Mouse (Mus musculus) stomach, embryonic 15.5 days (tissue): ENCODE measurements around the gene Fam189a1. TPM values are rescaled to one million over a fixed set of nuclear protein-coding genes. Genes with fewer than 3 reads are reported as not detected.

Source experiments
- ATAC-seq: fragments of 200-750 bp; cut with Nextera tagmentation; 2 replicates; pipeline ENCODE4 v1.8.0; 2017; ENCODE audit warnings: low read depth, moderate number of reproducible peaks, moderate TSS enrichment; ENCODE audit not compliant: insufficient read depth, low FRiP score
- H3K27ac ChIP-seq: fragments of 300-500 bp; sonication (generic); 2 replicates; pipeline ENCODE4 v1.5.1; 2015; ENCODE audit warnings: mild to moderate bottlenecking, inconsistent platforms
- H3K27me3 ChIP-seq: fragments of 300-500 bp; sonication (generic); replicated peaks from 2 replicates; pipeline ENCODE4 v1.6.1; 2015; ENCODE audit warnings: inconsistent platforms
- H3K36me3 ChIP-seq: fragments of 300-500 bp; sonication (generic); 2 replicates; pipeline ENCODE4 v1.6.1; 2015; ENCODE audit warnings: inconsistent platforms
- H3K4me1 ChIP-seq: fragments of 300-500 bp; sonication (generic); 2 replicates; pipeline ENCODE4 v1.6.1; 2015; ENCODE audit warnings: inconsistent platforms
- H3K4me2 ChIP-seq: fragments of 300-500 bp; sonication (generic); 2 replicates; pipeline ENCODE4 v1.6.1; 2015; ENCODE audit warnings: mild to moderate bottlenecking, inconsistent platforms
- H3K4me3 ChIP-seq: fragments of 300-500 bp; sonication (generic); replicated peaks from 2 replicates; pipeline ENCODE4 v1.5.1; 2015; ENCODE audit warnings: inconsistent platforms
- H3K9ac ChIP-seq: fragments of 300-500 bp; sonication (generic); 2 replicates; pipeline ENCODE4 v1.6.1; 2015; ENCODE audit warnings: inconsistent platforms
- H3K9me3 ChIP-seq: fragments of 300-500 bp; sonication (generic); 2 replicates; pipeline ENCODE4 v1.6.1; 2016; ENCODE audit warnings: inconsistent platforms
- WGBS: fragments of 180-500 bp; shearing (Covaris S2); methylation state at CpG from one replicate; pipeline ENCODE4 v1.1.7; 2015; 5-methylcytosine and 5-hydroxymethylcytosine counted together
- polyA plus RNA-seq: library from polyadenylated mRNA; unstranded; fragments of >200 nt; fragmentation: Nextera tagmentation; extraction: Ambion mirVana; gene quantifications from 2 replicates; pipeline ENCODE4 v1.2.1, GENCODE M21; 2015

Gene Fam189a1
- polyA plus RNA-seq, 1 experiment from 2014 or later, result 0.74 TPM

GRCm38 (mm10) chr7:65097708-65098107 lies 58.7 kb downstream of the Fam189a1 start:
- Histone ChIP-seq H3K9ac (no peak overlapping the region), H3K27me3 (no peaks in the 10 kb centered on the region), H3K36me3 (no peaks in the 10 kb centered on the region), H3K4me3 (no peak overlapping the region), H3K4me2 (no peak overlapping the region), H3K4me1 (no peaks in the 10 kb centered on the region), H3K27ac (no peak overlapping the region), H3K9me3 (no peaks in the 10 kb centered on the region)
- ATAC-seq, result no peak
- 85% methylated on average over 14 of the region's 14 CpGs for WGBS

GRCm38 (mm10) chr7:65095631-65096107 lies 60.7 kb downstream of the Fam189a1 start:
- no peak overlapping the region for H3K4me2 ChIP-seq
- H3K4me1 ChIP-seq, result no peaks in the 10 kb centered on the region
- WGBS, result 49% methylated on average over 5 of the region's 5 CpGs
- no peaks in the 10 kb centered on the region for H3K9me3 ChIP-seq
- no peak overlapping the region for H3K4me3 ChIP-seq
- no peak for ATAC-seq
- no peaks in the 10 kb centered on the region for H3K36me3 ChIP-seq
- no peaks in the 10 kb centered on the region for H3K27me3 ChIP-seq
- H3K9ac ChIP-seq, result no peak overlapping the region
- H3K27ac ChIP-seq, result no peak overlapping the region

DNA sequence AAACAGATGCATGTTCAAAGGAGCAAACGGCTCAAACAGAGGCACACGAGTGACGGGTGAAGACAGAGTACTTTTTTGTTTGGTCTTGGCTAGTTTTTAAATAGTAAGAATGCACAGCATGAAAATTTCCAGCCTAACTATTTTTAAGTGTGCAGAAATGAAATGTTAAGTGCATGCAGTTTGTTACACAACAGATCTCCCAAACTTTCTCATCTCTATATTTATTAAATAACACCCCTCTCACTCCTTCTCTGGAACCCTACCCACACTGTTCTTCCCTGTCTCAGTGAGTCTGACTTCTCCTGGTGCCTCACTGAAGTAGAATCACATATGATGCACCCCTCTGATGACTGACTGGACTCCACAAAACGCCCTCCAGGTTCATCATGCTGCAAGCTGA lies 63.1 kb downstream of the Fam189a1 start:
- 72% methylated on average over 4 of the region's 4 CpGs for WGBS
- H3K4me1 ChIP-seq, result no peaks in the 10 kb centered on the region
- no peaks in the 10 kb centered on the region for H3K36me3 ChIP-seq
- H3K9me3 ChIP-seq, result no peaks in the 10 kb centered on the region
- no peak for ATAC-seq
- no peaks in the 10 kb centered on the region for H3K27me3 ChIP-seq
- H3K4me2 ChIP-seq, result no peak overlapping the region
- no peak overlapping the region for H3K9ac ChIP-seq
- no peak overlapping the region for H3K27ac ChIP-seq
- H3K4me3 ChIP-seq, result no peak overlapping the region

GRCm38 (mm10) chr7:65091486-65091885 lies 64.9 kb downstream of the Fam189a1 start:
- WGBS, result 80% methylated on average over 4 of the region's 4 CpGs
- H3K9me3 ChIP-seq, result no peaks in the 10 kb centered on the region
- ATAC-seq, result no peak
- no peaks in the 10 kb centered on the region for H3K4me1 ChIP-seq
- H3K36me3 ChIP-seq, result no peaks in the 10 kb centered on the region
- no peak overlapping the region for H3K27ac ChIP-seq
- no peak overlapping the region for H3K4me3 ChIP-seq
- H3K27me3 ChIP-seq, result no peaks in the 10 kb centered on the region
- no peak overlapping the region for H3K9ac ChIP-seq
- H3K4me2 ChIP-seq, result no peak overlapping the region

DNA sequence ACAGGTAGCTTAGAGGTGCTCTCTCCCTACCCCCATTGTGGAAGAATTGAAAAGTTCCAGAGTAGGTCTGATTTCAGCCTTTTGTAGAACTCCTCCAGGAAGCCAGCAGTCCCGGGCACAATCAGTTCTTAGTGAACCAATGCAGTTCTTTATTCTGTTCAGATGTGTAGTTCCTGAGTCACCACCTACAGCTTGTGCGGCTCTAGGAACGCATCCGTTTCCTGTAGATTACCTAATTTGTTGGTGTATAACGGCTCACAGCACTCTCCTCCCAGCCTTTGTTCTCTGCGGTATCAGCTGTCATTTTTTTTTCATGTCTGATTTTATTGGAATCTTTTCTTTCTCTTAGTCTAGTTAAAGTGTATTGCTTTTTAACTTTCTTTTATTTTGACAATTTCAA lies 70.4 kb downstream of the Fam189a1 start:
- Histone ChIP-seq H3K27me3 (no peaks in the 10 kb centered on the region), H3K9me3 (no peaks in the 10 kb centered on the region), H3K4me1 (no peaks in the 10 kb centered on the region), H3K27ac (no peak overlapping the region), H3K36me3 (no peaks in the 10 kb centered on the region), H3K4me2 (no peak overlapping the region), H3K4me3 (no peak overlapping the region), H3K9ac (no peak overlapping the region)
- ATAC-seq, result no peak
- WGBS, result 75% methylated on average over 6 of the region's 6 CpGs

GRCm38 (mm10) chr7:65082778-65083091 lies 73.6 kb downstream of the Fam189a1 start:
- Histone ChIP-seq H3K27ac (no peak overlapping the region), H3K4me1 (no peaks in the 10 kb centered on the region), H3K4me2 (no peak overlapping the region), H3K9me3 (no peaks in the 10 kb centered on the region), H3K9ac (no peak overlapping the region), H3K36me3 (no peaks in the 10 kb centered on the region), H3K27me3 (no peaks in the 10 kb centered on the region), H3K4me3 (no peak overlapping the region)
- ATAC-seq, result no peak
- WGBS, result 49% methylated on average over 3 of the region's 3 CpGs

DNA sequence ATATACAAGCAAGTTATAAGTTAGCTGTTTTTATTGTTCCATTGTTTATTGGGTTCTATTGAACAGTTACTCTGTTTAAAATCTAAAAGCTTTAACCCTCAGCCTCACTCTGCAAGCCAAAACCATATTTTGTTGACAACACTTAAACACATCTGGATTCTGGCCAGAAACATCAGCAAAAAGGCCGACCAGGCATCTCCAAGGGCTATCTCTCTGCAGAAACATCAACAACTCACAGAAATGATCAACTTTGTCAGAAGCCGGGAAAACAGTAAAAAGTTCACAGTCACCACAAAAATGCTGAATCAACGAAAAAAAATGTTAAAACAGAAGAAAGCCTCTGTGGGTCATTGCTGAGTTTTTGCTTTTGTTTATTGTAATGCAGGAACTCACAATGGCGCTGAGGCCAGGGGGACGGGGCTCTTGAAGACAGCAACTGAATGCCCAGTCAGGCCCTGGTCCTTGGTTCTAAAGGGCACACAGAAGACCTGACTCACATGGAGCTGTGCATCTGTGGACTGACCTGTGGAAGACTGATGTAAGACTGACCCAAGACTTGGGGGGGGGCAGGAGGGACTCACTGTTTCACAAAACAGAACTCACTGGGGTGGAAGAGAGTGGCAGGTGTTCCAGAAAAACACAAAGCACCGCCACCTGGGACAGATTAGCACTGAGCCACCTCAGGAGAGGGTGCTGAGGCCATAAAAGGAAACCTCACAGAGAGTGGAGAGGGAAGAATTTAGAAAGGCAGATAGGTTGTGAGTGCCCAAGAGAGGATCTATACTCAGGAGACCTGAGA lies 74.2 kb downstream of the Fam189a1 start:
- Histone ChIP-seq H3K4me1 (no peaks in the 10 kb centered on the region), H3K4me2 (no peak overlapping the region), H3K9ac (no peak overlapping the region), H3K4me3 (no peak overlapping the region), H3K9me3 (no peaks in the 10 kb centered on the region), H3K36me3 (no peaks in the 10 kb centered on the region), H3K27me3 (no peaks in the 10 kb centered on the region), H3K27ac (no peak overlapping the region)
- WGBS, result 37% methylated on average over 6 of the region's 6 CpGs
- no peak for ATAC-seq

GRCm38 (mm10) chr7:65076134-65076533 lies 80.2 kb downstream of the Fam189a1 start:
- Histone ChIP-seq H3K27ac (no peak overlapping the region), H3K9ac (no peak overlapping the region), H3K36me3 (no peaks in the 10 kb centered on the region), H3K4me2 (no peak overlapping the region), H3K9me3 (no peaks in the 10 kb centered on the region), H3K4me3 (no peak overlapping the region), H3K4me1 (no peaks in the 10 kb centered on the region), H3K27me3 (no peaks in the 10 kb centered on the region)
- no peak for ATAC-seq
- 83% methylated on average over 4 of the region's 4 CpGs for WGBS

- no peaks in the 10 kb centered on the region for H3K36me3 ChIP-seq
- WGBS, result 43% methylated on average over 9 of the region's 9 CpGs
- no peaks in the 10 kb centered on the region for H3K27me3 ChIP-seq
- no peak overlapping the region for H3K4me2 ChIP-seq
- no peak overlapping the region for H3K27ac ChIP-seq
- H3K9ac ChIP-seq, result no peak overlapping the region
- no peak for ATAC-seq
- no peak overlapping the region for H3K4me3 ChIP-seq
- H3K4me1 ChIP-seq, result no peaks in the 10 kb centered on the region
- no peaks in the 10 kb centered on the region for H3K9me3 ChIP-seq
Measured at GRCm38 (mm10) chr7:65074194-65074593, 82.2 kb downstream of the Fam189a1 start.

DNA sequence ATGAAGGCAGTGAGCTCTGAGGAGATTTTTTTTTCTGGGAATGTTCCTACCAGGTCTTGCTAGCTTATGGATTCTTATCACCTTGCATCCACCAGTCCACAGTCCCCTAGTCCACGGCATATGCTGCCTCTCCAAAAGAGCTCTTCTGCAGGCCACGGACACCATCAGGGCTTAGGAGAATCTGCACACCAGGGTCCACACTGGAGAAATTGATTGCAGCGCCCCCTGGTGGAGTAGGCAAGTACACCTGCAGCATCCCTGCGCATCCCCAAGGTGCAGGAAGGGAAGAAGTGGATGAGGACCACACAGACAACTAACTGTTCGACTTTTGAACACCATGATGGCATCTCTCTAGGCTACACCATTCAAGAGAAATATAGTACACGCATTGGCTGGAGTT lies 82.8 kb downstream of the Fam189a1 start:
- Histone ChIP-seq H3K9ac (no peak overlapping the region), H3K4me2 (no peak overlapping the region), H3K4me3 (no peak overlapping the region), H3K27ac (no peak overlapping the region), H3K9me3 (no peaks in the 10 kb centered on the region), H3K36me3 (no peaks in the 10 kb centered on the region), H3K27me3 (no peaks in the 10 kb centered on the region), H3K4me1 (no peaks in the 10 kb centered on the region)
- WGBS, result 32% methylated on average over 6 of the region's 6 CpGs
- no peak for ATAC-seq

DNA sequence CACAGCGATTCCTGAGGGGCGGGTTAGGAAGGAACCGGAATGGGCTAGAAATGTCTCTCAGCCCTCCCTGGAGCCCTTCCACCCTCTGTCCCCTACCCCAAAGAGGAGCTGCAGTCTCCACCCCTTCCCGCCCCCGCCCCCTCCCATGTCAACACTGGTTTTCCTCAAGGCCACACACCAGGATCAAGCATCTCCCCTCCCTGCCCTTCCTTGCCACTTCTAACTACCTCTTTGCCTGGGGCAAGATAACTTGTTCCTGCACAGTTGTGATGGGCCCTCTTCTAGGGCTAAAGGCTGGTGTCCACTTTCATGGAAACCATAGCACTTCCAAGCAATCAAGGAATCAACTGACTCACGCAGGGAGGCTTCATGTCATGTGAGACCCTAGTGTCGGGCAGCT lies 90.2 kb downstream of the Fam189a1 start:
- Histone ChIP-seq H3K4me1 (no peaks in the 10 kb centered on the region), H3K9ac (no peak overlapping the region), H3K27me3 (no peaks in the 10 kb centered on the region), H3K4me2 (no peak overlapping the region), H3K4me3 (no peak overlapping the region), H3K27ac (no peak overlapping the region), H3K36me3 (no peaks in the 10 kb centered on the region), H3K9me3 (no peaks in the 10 kb centered on the region)
- WGBS, result 79% methylated on average over 7 of the region's 7 CpGs
- ATAC-seq, result no peak

DNA sequence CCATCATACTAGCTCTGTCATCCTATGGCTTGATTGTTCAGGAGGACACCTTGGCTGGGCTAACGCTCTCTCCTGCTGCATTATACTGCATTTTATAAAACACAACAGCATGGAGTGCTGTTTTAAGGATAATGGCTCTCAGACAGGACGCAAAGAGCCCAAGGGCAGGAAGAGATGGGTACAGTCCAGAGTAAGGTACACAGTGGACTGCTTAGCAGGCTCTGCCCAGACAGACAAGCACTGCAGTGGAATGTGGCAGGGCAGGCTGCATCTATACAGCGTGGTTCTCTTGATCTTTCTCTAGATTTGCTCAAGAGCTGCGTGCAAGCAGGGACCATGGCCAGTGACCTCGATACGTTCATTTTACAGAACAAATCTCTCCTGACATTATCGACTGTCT lies 90.9 kb downstream of the Fam189a1 start:
- Histone ChIP-seq H3K9me3 (no peaks in the 10 kb centered on the region), H3K4me1 (no peaks in the 10 kb centered on the region), H3K9ac (no peak overlapping the region), H3K36me3 (no peaks in the 10 kb centered on the region), H3K4me3 (no peak overlapping the region), H3K4me2 (no peak overlapping the region), H3K27ac (no peak overlapping the region), H3K27me3 (no peaks in the 10 kb centered on the region)
- ATAC-seq, result no peak
- 77% methylated on average over 7 of the region's 7 CpGs for WGBS

DNA sequence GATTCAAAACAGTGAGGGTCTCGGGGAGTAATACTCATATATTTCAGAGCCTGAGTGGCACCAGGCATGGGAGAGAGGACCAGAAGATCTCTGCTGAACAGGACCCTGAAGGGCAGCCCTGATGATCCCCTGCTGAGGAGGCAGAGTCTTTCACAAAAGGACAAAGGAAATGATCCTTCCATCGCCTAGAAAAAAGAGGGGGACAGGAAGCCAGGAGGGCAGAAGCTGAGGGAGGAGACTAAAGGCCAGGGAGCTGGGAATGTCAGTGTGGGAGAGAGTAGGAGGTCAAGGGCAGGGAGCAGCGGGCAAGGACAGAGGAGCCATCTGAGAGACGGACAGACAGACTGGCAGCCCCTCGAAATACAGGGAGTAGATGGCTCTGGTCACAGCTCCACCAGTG lies 91.7 kb downstream of the Fam189a1 start:
- no peaks in the 10 kb centered on the region for H3K4me1 ChIP-seq
- no peak for ATAC-seq
- no peak overlapping the region for H3K4me2 ChIP-seq
- WGBS, result 50% methylated on average over 5 of the region's 5 CpGs
- H3K9me3 ChIP-seq, result no peaks in the 10 kb centered on the region
- H3K9ac ChIP-seq, result no peak overlapping the region
- no peak overlapping the region for H3K4me3 ChIP-seq
- H3K27me3 ChIP-seq, result no peaks in the 10 kb centered on the region
- no peak overlapping the region for H3K27ac ChIP-seq
- no peaks in the 10 kb centered on the region for H3K36me3 ChIP-seq
